ENCODE assay signal across 14 mouse cellular contexts in genomic region chr5:63748299-63748698, GRCm38 (mm10).
"Had no signal": no experiment of that assay in that cellular context is flagged by ENCODE, and none has a peak within 500 bp of the region (broad histone marks: within the 10 kb centered on the region; RNA-seq: fewer than 3 reads in every experiment).

No protein-coding gene starts in this region.

- H3K9ac ChIP-seq: liver, embryonic 15.5 days; lung, embryonic 14.5 days; neural tube, embryonic 15.5 days had no signal

- H3K27me3 ChIP-seq: liver, embryonic 15.5 days; neural tube, embryonic 15.5 days had no signal

- DNase-seq: kidney, adult 2 months; kidney, postnatal 25 days; lung, embryonic 14.5 days; lung, postnatal 10 days; lung, postnatal 4 days; right cerebral cortex, adult 18-20 months; right cerebral cortex, postnatal 25 days; thymus, postnatal 4 days had no signal

- H3K9me3 ChIP-seq: limb, embryonic 10.5 days; liver, embryonic 15.5 days; neural tube, embryonic 15.5 days had no signal

- H3K36me3 ChIP-seq: limb, embryonic 10.5 days; liver, embryonic 15.5 days; neural tube, embryonic 15.5 days had no signal

- H3K27ac ChIP-seq: left cerebral cortex, adult 2 months; limb, embryonic 10.5 days; liver, embryonic 15.5 days; neural tube, embryonic 15.5 days had no signal

- H3K4me2 ChIP-seq: liver, embryonic 11.5 days; liver, embryonic 15.5 days; lung, embryonic 14.5 days; midbrain, embryonic 11.5 days; neural tube, embryonic 15.5 days had no signal

- H3K4me1 ChIP-seq: limb, embryonic 10.5 days; liver, embryonic 15.5 days had no signal

- H3K4me3 ChIP-seq: left cerebral cortex, adult 2 months; limb, embryonic 10.5 days; liver, embryonic 15.5 days; neural tube, embryonic 15.5 days had no signal
